8 mouse cellular contexts compared by ENCODE assay signal in genomic region chr6:85374734-85375114, GRCm38 (mm10). TPM values are rescaled to one million over a fixed set of nuclear protein-coding genes. Genes with fewer than 3 reads are reported as not detected.
DNase-seq lines count a peak whose midpoint lies in the region; ATAC-seq and TF ChIP-seq lines count a peak whose summit lies in the region.

No protein-coding gene starts in this region.

- H3K36me3 ChIP-seq in C2C12 (ENCODE audit: control insufficient read depth, insufficient read depth): no peaks in the 10 kb centered on the region
- no peaks in the 10 kb centered on the region for H3K36me3 ChIP-seq in erythroblast, embryonic 14.5 days (ENCODE audit: control insufficient read depth)
- H3K36me3 ChIP-seq in heart, embryonic 12.5 days: peaks cover 7% of the 10 kb centered on the region
- H3K36me3 ChIP-seq in kidney, postnatal 0 days (ENCODE audit: insufficient read depth, low read length): no peaks in the 10 kb centered on the region
- no peaks in the 10 kb centered on the region for H3K36me3 ChIP-seq in liver, embryonic 11.5 days (ENCODE audit: control insufficient read depth, insufficient read depth, low read length)
- H3K36me3 ChIP-seq in stomach, embryonic 14.5 days (ENCODE audit: control insufficient read depth, insufficient read depth, low read length): no peaks in the 10 kb centered on the region

- WGBS in heart, embryonic 12.5 days: 0% methylated on average over 19 of the region's 19 CpGs
- 0% methylated on average over 19 of the region's 19 CpGs for WGBS in kidney, postnatal 0 days
- WGBS in liver, embryonic 11.5 days: under 1% methylated on average over 19 of the region's 19 CpGs
- WGBS in stomach, embryonic 14.5 days: under 1% methylated on average over 19 of the region's 19 CpGs

- peaks cover 9% of the 10 kb centered on the region for H3K79me3 ChIP-seq in C2C12 (ENCODE audit: low read depth)

- peaks cover 30% of the 10 kb centered on the region for H3K79me2 ChIP-seq in C2C12 (ENCODE audit: control insufficient read depth, insufficient read depth)

- TF ChIP-seq CTCF in C2C12 (IDR thresholded peaks at IDR 0.05; ENCODE audit: control insufficient read depth, insufficient read depth, insufficient read length): no peak
- TF ChIP-seq CTCF in brain, embryonic 14.5 days (IDR thresholded peaks at IDR 0.05; ENCODE audit: borderline replicate concordance, extremely low read depth, insufficient read depth, insufficient read length): no peak
- no peak for TF ChIP-seq CTCF in kidney, postnatal 0 days (IDR thresholded peaks at IDR 0.05; ENCODE audit: low read depth)

- H3K27ac ChIP-seq in heart, embryonic 12.5 days (ENCODE audit: poor library complexity, severe bottlenecking): no peak overlapping the region; the same call in 1 of the 2 replicates
- H3K27ac ChIP-seq in kidney, postnatal 0 days: peak overlapping the region; percentile 75
- no peak overlapping the region for H3K27ac ChIP-seq in liver, embryonic 11.5 days (ENCODE audit: low read depth, low read length)
- H3K27ac ChIP-seq in stomach, embryonic 14.5 days (ENCODE audit: low read length): no peak overlapping the region

- H3ac ChIP-seq in C2C12 (ENCODE audit: control insufficient read depth, insufficient read length, low read depth): peak overlapping the region; percentile 2

- peak overlapping the region; percentile 53 for H3K4me3 ChIP-seq in C2C12 (ENCODE audit: insufficient read depth, poor library complexity, severe bottlenecking)
- H3K4me3 ChIP-seq in erythroblast, embryonic 14.5 days (replicated peaks): peak overlapping the region; percentile 66
- peak overlapping the region; percentile 80 for H3K4me3 ChIP-seq in heart, embryonic 12.5 days
- peak overlapping the region; percentile 64 for H3K4me3 ChIP-seq in kidney, postnatal 0 days (replicated peaks; ENCODE audit: low read depth, low read length)
- H3K4me3 ChIP-seq in liver, embryonic 11.5 days (ENCODE audit: low read depth, low read length): peak overlapping the region; percentile 68
- peak overlapping the region; percentile 79 for H3K4me3 ChIP-seq in stomach, embryonic 14.5 days (ENCODE audit: low read depth, low read length)

- DNase-seq in brain, embryonic 14.5 days (ENCODE audit: low read depth): peak; percentile 98
- DNase-seq in kidney, postnatal 0 days (ENCODE audit: low spot score): peak; percentile 100
- DNase-seq in liver, embryonic 11.5 days (ENCODE audit: low spot score): peak; percentile 98
- DNase-seq in naive thymus-derived CD4-positive, alpha-beta T cell, adult 2 months (ENCODE audit: low read depth): peak; percentile 99

- no peaks in the 10 kb centered on the region for H3K9me3 ChIP-seq in erythroblast, embryonic 14.5 days (ENCODE audit: control insufficient read depth, low read length)
- no peaks in the 10 kb centered on the region for H3K9me3 ChIP-seq in heart, embryonic 12.5 days (replicated peaks)
- H3K9me3 ChIP-seq in kidney, postnatal 0 days (replicated peaks; ENCODE audit: low read length): no peaks in the 10 kb centered on the region
- H3K9me3 ChIP-seq in liver, embryonic 11.5 days (ENCODE audit: control insufficient read depth, low read length): no peaks in the 10 kb centered on the region
- H3K9me3 ChIP-seq in stomach, embryonic 14.5 days (ENCODE audit: control insufficient read depth, low read depth, low read length): no peaks in the 10 kb centered on the region

- no peak for TF ChIP-seq POLR2A in brain, embryonic 14.5 days (IDR thresholded peaks at IDR 0.05; ENCODE audit: borderline replicate concordance, extremely low read depth, insufficient read depth, insufficient read length, poor library complexity, severe bottlenecking)

- H3K27me3 ChIP-seq in C2C12 (ENCODE audit: control insufficient read depth, insufficient read depth, insufficient read length): no peaks in the 10 kb centered on the region
- H3K27me3 ChIP-seq in erythroblast, embryonic 14.5 days (ENCODE audit: control insufficient read depth): peaks cover 15% of the 10 kb centered on the region
- no peaks in the 10 kb centered on the region for H3K27me3 ChIP-seq in heart, embryonic 12.5 days (replicated peaks)
- H3K27me3 ChIP-seq in kidney, postnatal 0 days (ENCODE audit: insufficient read depth, low read length): no peaks in the 10 kb centered on the region
- H3K27me3 ChIP-seq in liver, embryonic 11.5 days (replicated peaks; ENCODE audit: control insufficient read depth, insufficient read depth, low read length): peaks cover 2% of the 10 kb centered on the region; the same call in 1 of the 2 replicates
- no peaks in the 10 kb centered on the region for H3K27me3 ChIP-seq in stomach, embryonic 14.5 days (ENCODE audit: control insufficient read depth, insufficient read depth, low read length)

- peak overlapping the region; percentile 78 for H3K4me2 ChIP-seq in heart, embryonic 12.5 days
- H3K4me2 ChIP-seq in kidney, postnatal 0 days (ENCODE audit: low read length): peak overlapping the region; percentile 91
- peak overlapping the region; percentile 100 for H3K4me2 ChIP-seq in liver, embryonic 11.5 days
- peak overlapping the region; percentile 88 for H3K4me2 ChIP-seq in stomach, embryonic 14.5 days (replicated peaks; ENCODE audit: low read depth, low read length)

- peak overlapping the region; percentile 31; the same call in 1 of the 2 replicates for H3K9ac ChIP-seq in heart, embryonic 12.5 days
- peak overlapping the region; percentile 77 for H3K9ac ChIP-seq in kidney, postnatal 0 days (ENCODE audit: low read depth, low read length)
- peak overlapping the region; percentile 13; the same call in 1 of the 2 replicates for H3K9ac ChIP-seq in liver, embryonic 11.5 days (ENCODE audit: low read depth, low read length)
- peak overlapping the region; percentile 72; the same call in 1 of the 2 replicates for H3K9ac ChIP-seq in stomach, embryonic 14.5 days (replicated peaks; ENCODE audit: low read depth, low read length)

- H3K4me1 ChIP-seq in erythroblast, embryonic 14.5 days (ENCODE audit: control insufficient read depth): peaks cover 48% of the 10 kb centered on the region
- peaks cover 58% of the 10 kb centered on the region for H3K4me1 ChIP-seq in heart, embryonic 12.5 days (replicated peaks)
- peaks cover 13% of the 10 kb centered on the region for H3K4me1 ChIP-seq in kidney, postnatal 0 days (replicated peaks; ENCODE audit: insufficient read depth, low read length)
- H3K4me1 ChIP-seq in liver, embryonic 11.5 days (replicated peaks; ENCODE audit: control insufficient read depth, insufficient read depth, low read length): peaks cover 20% of the 10 kb centered on the region
- H3K4me1 ChIP-seq in stomach, embryonic 14.5 days (ENCODE audit: control insufficient read depth, insufficient read depth, low read length): peaks cover 10% of the 10 kb centered on the region; the same call in 1 of the 2 replicates

- ATAC-seq in heart, embryonic 12.5 days (ENCODE audit: insufficient number of reproducible peaks, low FRiP score): peak; percentile 96
- ATAC-seq in kidney, postnatal 0 days (replicated peaks; ENCODE audit: low FRiP score, low read depth): peak; percentile 93
- ATAC-seq in liver, embryonic 11.5 days (replicated peaks; ENCODE audit: low FRiP score): peak; percentile 96
- peak; percentile 97 for ATAC-seq in stomach, embryonic 14.5 days (ENCODE audit: insufficient number of reproducible peaks, insufficient read depth, low FRiP score, low read depth)

TF ChIP-seq in C2C12, 6 proteins besides CTCF, POLR2A, EP300 and RAD21 (continues in another document):
- TF ChIP-seq MYOD1 (IDR thresholded peaks at IDR 0.05; ENCODE audit: control insufficient read depth, insufficient read length, low read depth) (no peak), MAX (IDR thresholded peaks at IDR 0.05) (no peak), FOSL1 (IDR thresholded peaks at IDR 0.05; ENCODE audit: insufficient read depth, low read length, poor library complexity, severe bottlenecking) (no peak), CEBPB (IDR thresholded peaks at IDR 0.05; ENCODE audit: low read depth) (no peak), MYOG (IDR thresholded peaks at IDR 0.05; ENCODE audit: control insufficient read depth, extremely low read depth, insufficient read length) (no peak)

RNA-seq across cellular contexts. Expression of gene Rab11fip5, which starts 0.3 kb away (rescaled TPM):
- polyA plus RNA-seq in C2C12 (2012; fragmentation: generic; extraction: Trizol): 6.6 TPM
- 14.8 and 23.1 TPM in 2 replicates for polyA plus RNA-seq in brain, embryonic 14.5 days (2012; rRNA removed)
- 0.01 and 0.03 TPM in 2 replicates for polyA plus RNA-seq in erythroblast, embryonic 14.5 days (2012)
- polyA plus RNA-seq in heart, embryonic 12.5 days (2016; fragmentation: Nextera tagmentation; extraction: Ambion mirVana): 42.0 and 42.6 TPM in 2 replicates
- 21.0 and 21.2 TPM in 2 replicates for polyA plus RNA-seq in kidney, postnatal 0 days (2015; fragmentation: Nextera tagmentation; extraction: Ambion mirVana)
- 1.0 TPM in 2 replicates for polyA plus RNA-seq in liver, embryonic 11.5 days (2014; fragmentation: Nextera tagmentation; extraction: Ambion mirVana)
- 8.1 and 8.3 TPM in 2 replicates for polyA plus RNA-seq in stomach, embryonic 14.5 days (2014; fragmentation: Nextera tagmentation; extraction: Ambion mirVana)

RNA-seq across cellular contexts. Expression of gene Sfxn5, which starts 41.5 kb away (rescaled TPM):
- polyA plus RNA-seq in C2C12 (2012; fragmentation: generic; extraction: Trizol): 2.2 TPM
- 15.1 and 17.5 TPM in 2 replicates for polyA plus RNA-seq in brain, embryonic 14.5 days (2012; rRNA removed)
- 0.01 and 0.08 TPM in 2 replicates for polyA plus RNA-seq in erythroblast, embryonic 14.5 days (2012)
- 2.9 and 3.9 TPM in 2 replicates for polyA plus RNA-seq in heart, embryonic 12.5 days (2016; fragmentation: Nextera tagmentation; extraction: Ambion mirVana)
- 12.9 and 15.7 TPM in 2 replicates for polyA plus RNA-seq in kidney, postnatal 0 days (2015; fragmentation: Nextera tagmentation; extraction: Ambion mirVana)
- 3.8 and 4.0 TPM in 2 replicates for polyA plus RNA-seq in liver, embryonic 11.5 days (2014; fragmentation: Nextera tagmentation; extraction: Ambion mirVana)
- 13.0 and 14.0 TPM in 2 replicates for polyA plus RNA-seq in stomach, embryonic 14.5 days (2014; fragmentation: Nextera tagmentation; extraction: Ambion mirVana)

RNA-seq across cellular contexts. Expression of gene Noto, which starts 49.0 kb away (rescaled TPM):
- not detected for polyA plus RNA-seq in C2C12 (2012; fragmentation: generic; extraction: Trizol)
- polyA plus RNA-seq in brain, embryonic 14.5 days (2012; rRNA removed): not detected in 2 replicates
- polyA plus RNA-seq in erythroblast, embryonic 14.5 days (2012): not detected in 2 replicates
- polyA plus RNA-seq in heart, embryonic 12.5 days (2016; fragmentation: Nextera tagmentation; extraction: Ambion mirVana): not detected in 2 replicates
- polyA plus RNA-seq in kidney, postnatal 0 days (2015; fragmentation: Nextera tagmentation; extraction: Ambion mirVana): not detected in 2 replicates
- not detected in 2 replicates for polyA plus RNA-seq in liver, embryonic 11.5 days (2014; fragmentation: Nextera tagmentation; extraction: Ambion mirVana)
- not detected in 2 replicates for polyA plus RNA-seq in stomach, embryonic 14.5 days (2014; fragmentation: Nextera tagmentation; extraction: Ambion mirVana)

RNA-seq across cellular contexts. Expression of gene Smyd5, which starts 57.1 kb away (rescaled TPM):
- 67.0 TPM for polyA plus RNA-seq in C2C12 (2012; fragmentation: generic; extraction: Trizol)
- polyA plus RNA-seq in brain, embryonic 14.5 days (2012; rRNA removed): 65.3 and 67.0 TPM in 2 replicates
- polyA plus RNA-seq in erythroblast, embryonic 14.5 days (2012): 0.37 and 0.47 TPM in 2 replicates
- 41.3 and 46.1 TPM in 2 replicates for polyA plus RNA-seq in heart, embryonic 12.5 days (2016; fragmentation: Nextera tagmentation; extraction: Ambion mirVana)
- polyA plus RNA-seq in kidney, postnatal 0 days (2015; fragmentation: Nextera tagmentation; extraction: Ambion mirVana): 34.6 and 38.7 TPM in 2 replicates
- 65.5 and 68.2 TPM in 2 replicates for polyA plus RNA-seq in liver, embryonic 11.5 days (2014; fragmentation: Nextera tagmentation; extraction: Ambion mirVana)
- polyA plus RNA-seq in stomach, embryonic 14.5 days (2014; fragmentation: Nextera tagmentation; extraction: Ambion mirVana): 43.6 and 45.8 TPM in 2 replicates

Comparison
In these comparisons a context has a peak if more than half of its experiments do, and no peak if none do; other contexts are left out.
1. H3K9ac ChIP-seq: peak in every context shown above with its lines; median percentile 77 in kidney, postnatal 0 days; 72 in stomach, embryonic 14.5 days; 31 in heart, embryonic 12.5 days; 13 in liver, embryonic 11.5 days.